Mouse (Mus musculus) limb, embryonic 13.5 days (tissue): ENCODE results near the gene Cd82. TPM values are rescaled to one million over a fixed set of nuclear protein-coding genes. Genes with fewer than 3 reads are reported as not detected.
A peak's percentile ranks its signal among the peaks of the same experiment; 100 is the strongest.

Experiments used
- ATAC-seq: fragments of 200-750 bp; cut with Nextera tagmentation; 2 replicates; pipeline ENCODE4 v1.8.0; 2017; ENCODE audit warnings: low read depth, moderate number of reproducible peaks, moderate TSS enrichment; ENCODE audit not compliant: low FRiP score
- H3K27ac ChIP-seq: fragments of 300-500 bp; sonication (generic); 2 replicates; pipeline ENCODE4 v1.5.1; 2015; ENCODE audit warnings: inconsistent platforms, mild to moderate bottlenecking, moderate library complexity
- H3K27me3 ChIP-seq: fragments of 300-500 bp; sonication (generic); 2 replicates; pipeline ENCODE4 v1.6.1; 2015; ENCODE audit warnings: mild to moderate bottlenecking, inconsistent platforms
- H3K36me3 ChIP-seq: fragments of 300-500 bp; sonication (generic); 2 replicates; pipeline ENCODE4 v1.6.1; 2015; ENCODE audit warnings: inconsistent platforms, mild to moderate bottlenecking, moderate library complexity
- H3K4me1 ChIP-seq: fragments of 300-500 bp; sonication (generic); 2 replicates; pipeline ENCODE4 v1.6.1; 2015; ENCODE audit warnings: inconsistent platforms
- H3K4me2 ChIP-seq: fragments of 300-500 bp; sonication (generic); replicated peaks from 2 replicates; pipeline ENCODE4 v1.6.1; 2015; ENCODE audit warnings: inconsistent platforms, mild to moderate bottlenecking, moderate library complexity
- H3K4me3 ChIP-seq: fragments of 300-500 bp; sonication (generic); 2 replicates; pipeline ENCODE4 v1.5.1; 2015; ENCODE audit warnings: moderate library complexity, mild to moderate bottlenecking, inconsistent platforms
- H3K9ac ChIP-seq: fragments of 300-500 bp; sonication (generic); 2 replicates; pipeline ENCODE4 v1.6.1; 2015; ENCODE audit warnings: mild to moderate bottlenecking, inconsistent platforms
- H3K9me3 ChIP-seq: fragments of 300-500 bp; sonication (generic); 2 replicates; pipeline ENCODE4 v1.6.1; 2016; ENCODE audit warnings: inconsistent platforms
- WGBS: fragments of 180-500 bp; shearing (Covaris S2); methylation state at CpG from one replicate; pipeline ENCODE4 v1.1.7; 2015; 5-methylcytosine and 5-hydroxymethylcytosine counted together
- polyA plus RNA-seq: library from polyadenylated mRNA; unstranded; fragments of >200 nt; fragmentation: Nextera tagmentation; extraction: Ambion mirVana; gene quantifications from 2 replicates; pipeline ENCODE4 v1.2.1, GENCODE M21; 2015

Cd82 gene
- polyA plus RNA-seq, 1 experiment from 2014 or later, result 29.5 TPM

DNA sequence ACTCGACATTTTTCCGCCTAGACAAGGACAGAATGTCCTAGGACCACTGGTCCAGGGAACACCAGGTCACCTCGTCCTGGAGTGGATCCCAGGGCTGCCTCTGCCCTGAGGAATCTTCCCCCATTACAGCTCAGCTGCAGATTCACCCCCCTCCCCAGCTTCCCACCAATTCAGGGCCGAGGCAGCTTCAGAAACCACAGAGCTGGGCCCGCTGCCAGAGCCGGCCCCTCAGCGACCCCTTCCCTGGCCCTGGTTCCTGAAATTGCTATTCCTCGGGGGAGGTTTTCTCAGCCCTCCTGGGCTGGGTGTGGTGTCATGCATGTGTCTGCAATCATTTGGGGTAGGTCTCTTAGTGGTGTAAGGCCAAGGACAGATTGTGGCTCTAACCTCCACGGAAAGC lies 22.5 kb upstream of the Cd82 start:
- no peak for ATAC-seq
- Histone ChIP-seq H3K27ac (no peak overlapping the region), H3K9ac (peak overlapping the region; percentile 13; the same call in 1 of the 2 replicates)

DNA sequence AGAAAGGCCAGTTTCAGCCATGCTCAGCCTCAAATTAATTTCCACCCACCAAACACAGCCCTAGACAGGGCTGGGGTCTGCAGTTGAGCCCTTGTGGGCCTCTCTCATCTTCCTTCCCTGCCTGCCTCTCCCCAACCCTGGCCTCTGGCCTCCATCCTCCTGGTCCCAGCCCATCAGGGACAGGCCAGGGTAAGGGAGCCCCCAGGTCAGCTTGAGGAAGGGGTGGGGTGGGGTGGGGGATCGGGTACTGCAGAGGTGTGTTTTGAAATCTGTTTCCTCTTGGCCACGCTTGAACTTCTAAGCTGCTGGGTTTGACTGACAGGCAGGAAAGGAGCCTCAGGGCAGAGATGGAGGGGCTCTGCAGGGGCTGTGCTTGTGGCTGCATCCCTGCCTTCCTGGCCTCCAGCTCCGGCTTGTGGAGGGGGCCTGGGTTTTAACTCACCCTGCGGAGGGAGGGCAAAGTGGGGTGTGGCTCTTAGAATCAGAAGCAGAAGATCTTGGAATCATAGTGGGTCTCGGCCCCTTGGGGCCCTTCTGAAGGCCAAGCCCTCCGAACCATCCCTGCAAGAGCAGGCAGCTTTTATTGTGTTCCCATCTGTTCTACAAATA lies 19.2 kb upstream of the Cd82 start:
- Histone ChIP-seq H3K36me3 (no peaks in the 10 kb centered on the region), H3K27me3 (peaks cover 30% of the 10 kb centered on the region), H3K27ac (no peak overlapping the region), H3K4me2 (no peak overlapping the region), H3K4me1 (peaks cover 19% of the 10 kb centered on the region), H3K4me3 (no peak overlapping the region), H3K9me3 (no peaks in the 10 kb centered on the region), H3K9ac (no peak overlapping the region)
- no peak for ATAC-seq
- 16% methylated on average over 6 of the region's 6 CpGs for WGBS

More for the DNA sequence above, 22.5 kb upstream of the Cd82 start:
- Histone ChIP-seq H3K4me1 (peaks cover 20% of the 10 kb centered on the region), H3K4me2 (no peak overlapping the region), H3K36me3 (no peaks in the 10 kb centered on the region), H3K4me3 (no peak overlapping the region), H3K27me3 (peaks cover 42% of the 10 kb centered on the region), H3K9me3 (no peaks in the 10 kb centered on the region)
- 39% methylated on average over 9 of the region's 9 CpGs for WGBS

DNA sequence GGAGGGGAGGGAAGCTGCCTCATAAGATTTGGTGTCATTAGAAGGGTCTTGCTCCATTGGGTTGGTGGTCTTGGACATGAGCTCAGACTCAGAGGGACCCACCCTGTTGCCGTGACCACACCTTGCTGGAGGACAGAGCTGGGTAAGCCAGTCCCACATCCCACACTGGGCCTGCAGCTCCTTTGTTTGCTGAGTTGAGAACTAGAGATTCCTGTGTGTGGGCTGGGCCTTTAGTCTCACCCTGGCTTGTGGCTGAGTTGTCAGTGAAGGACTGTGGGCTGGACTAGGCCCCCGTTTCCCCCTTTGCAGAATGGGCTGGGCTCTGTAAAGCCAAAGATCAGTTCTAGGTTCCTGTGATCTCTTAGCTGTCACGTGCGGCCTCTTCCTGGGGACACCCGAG lies 15.8 kb upstream of the Cd82 start:
- no peak overlapping the region for H3K27ac ChIP-seq
- H3K27me3 ChIP-seq, result peaks cover 45% of the 10 kb centered on the region
- H3K36me3 ChIP-seq, result no peaks in the 10 kb centered on the region
- no peak overlapping the region for H3K4me2 ChIP-seq
- H3K9ac ChIP-seq, result no peak overlapping the region
- H3K9me3 ChIP-seq, result no peaks in the 10 kb centered on the region
- WGBS, result 82% methylated on average over 5 of the region's 5 CpGs
- peaks cover 13% of the 10 kb centered on the region for H3K4me1 ChIP-seq
- no peak overlapping the region for H3K4me3 ChIP-seq
- ATAC-seq, result no peak

DNA sequence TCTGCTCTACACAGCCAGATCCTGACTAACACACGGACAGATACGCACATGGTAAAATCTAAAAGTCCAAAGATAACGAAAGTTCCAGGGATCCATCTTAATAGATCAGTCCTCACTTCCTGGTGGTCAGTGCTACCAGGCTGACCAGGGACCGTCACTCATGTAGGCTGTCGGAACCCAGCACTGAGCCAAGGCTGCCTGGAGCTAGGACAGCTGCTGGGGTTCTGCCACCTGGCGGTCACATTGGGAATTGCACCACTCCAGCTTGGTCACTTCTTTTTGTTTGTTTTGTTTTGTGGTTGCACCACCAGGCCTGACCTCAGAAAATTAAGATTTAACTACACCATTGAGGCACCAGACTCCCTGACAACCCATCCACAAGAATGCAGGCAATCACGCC lies 14.6 kb upstream of the Cd82 start:
- Histone ChIP-seq H3K27ac (no peak overlapping the region), H3K9ac (no peak overlapping the region), H3K9me3 (no peaks in the 10 kb centered on the region), H3K27me3 (peaks cover 44% of the 10 kb centered on the region), H3K36me3 (no peaks in the 10 kb centered on the region), H3K4me3 (no peak overlapping the region), H3K4me2 (no peak overlapping the region), H3K4me1 (peaks cover 10% of the 10 kb centered on the region)
- 47% methylated on average over 7 of the region's 7 CpGs for WGBS
- no peak for ATAC-seq

DNA sequence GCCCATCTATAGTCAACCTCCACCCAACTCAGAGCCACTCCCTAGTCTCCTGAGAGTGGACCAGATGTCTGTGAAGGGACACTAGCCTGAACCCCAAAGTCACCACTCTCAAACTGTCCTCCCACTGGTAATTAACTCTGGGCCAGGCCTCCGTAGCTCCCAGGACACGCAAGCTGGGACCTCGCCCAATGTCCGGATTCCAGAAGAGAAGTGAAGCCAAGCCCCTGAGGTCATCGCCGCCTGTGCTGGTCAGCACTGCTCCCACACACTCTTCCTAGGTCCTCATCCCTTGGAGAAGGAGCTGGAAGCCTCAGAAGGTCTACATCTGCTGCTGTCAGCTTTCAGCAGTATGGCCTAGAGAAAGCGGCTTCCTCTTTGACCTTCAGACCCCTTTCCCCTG lies 13.5 kb upstream of the Cd82 start:
- ATAC-seq, result no peak
- no peak overlapping the region for H3K4me3 ChIP-seq
- no peak overlapping the region for H3K9ac ChIP-seq
- H3K4me1 ChIP-seq, result peaks cover 2% of the 10 kb centered on the region; the same call in 1 of the 2 replicates
- H3K4me2 ChIP-seq, result no peak overlapping the region
- no peaks in the 10 kb centered on the region for H3K9me3 ChIP-seq
- WGBS, result 93% methylated on average over 7 of the region's 7 CpGs
- H3K27me3 ChIP-seq, result peaks cover 36% of the 10 kb centered on the region
- no peaks in the 10 kb centered on the region for H3K36me3 ChIP-seq
- no peak overlapping the region for H3K27ac ChIP-seq

DNA sequence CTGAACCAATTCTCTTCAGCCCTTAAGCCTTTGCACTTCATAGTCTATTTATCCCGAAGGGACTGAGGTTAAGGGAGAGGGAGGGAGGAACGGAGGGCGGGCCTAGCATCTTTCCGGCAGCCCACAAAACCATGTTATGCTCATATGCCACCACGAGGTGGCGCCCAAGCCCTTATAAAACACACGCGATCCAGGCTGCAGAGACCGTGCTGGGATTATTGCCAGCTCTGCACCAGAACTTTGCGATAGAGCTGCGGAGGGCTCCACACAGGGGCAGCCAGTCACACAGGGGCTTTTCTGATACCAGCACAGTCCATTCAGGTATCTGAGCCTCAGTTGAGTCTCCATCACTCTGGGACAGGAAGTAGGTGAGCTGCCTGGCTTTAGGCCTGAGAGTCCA lies 12.1 kb upstream of the Cd82 start:
- Histone ChIP-seq H3K9me3 (no peaks in the 10 kb centered on the region), H3K4me1 (peaks cover 14% of the 10 kb centered on the region), H3K4me3 (no peak overlapping the region), H3K4me2 (no peak overlapping the region), H3K27ac (no peak overlapping the region), H3K9ac (no peak overlapping the region), H3K36me3 (no peaks in the 10 kb centered on the region), H3K27me3 (peaks cover 30% of the 10 kb centered on the region)
- peak; percentile 37 for ATAC-seq
- 1% methylated on average over 11 of the region's 11 CpGs for WGBS

DNA sequence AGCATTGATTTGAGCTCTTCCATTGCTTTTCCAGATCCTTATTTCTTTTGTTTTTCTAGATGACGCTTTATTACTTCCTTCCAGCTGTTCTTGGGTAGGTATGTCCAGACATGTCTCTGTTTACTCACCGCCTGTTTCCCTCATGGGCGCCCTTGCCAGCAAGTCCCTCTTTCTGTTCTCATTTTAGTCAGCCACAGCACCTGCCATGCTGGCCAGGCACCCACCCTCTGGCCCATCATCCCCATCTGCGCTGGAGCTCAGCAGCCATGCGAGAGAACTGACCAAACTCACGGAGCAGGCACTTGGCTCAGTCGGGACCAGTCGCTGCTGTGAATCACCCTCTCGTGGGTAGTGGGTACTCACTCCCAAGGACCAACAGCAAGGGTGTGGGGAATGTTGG lies 11.0 kb upstream of the Cd82 start:
- Histone ChIP-seq H3K9ac (no peak overlapping the region), H3K9me3 (no peaks in the 10 kb centered on the region), H3K4me1 (peaks cover 18% of the 10 kb centered on the region), H3K4me3 (no peak overlapping the region), H3K36me3 (no peaks in the 10 kb centered on the region), H3K27ac (no peak overlapping the region), H3K4me2 (no peak overlapping the region), H3K27me3 (peaks cover 28% of the 10 kb centered on the region)
- no peak for ATAC-seq
- 80% methylated on average over 9 of the region's 9 CpGs for WGBS

DNA sequence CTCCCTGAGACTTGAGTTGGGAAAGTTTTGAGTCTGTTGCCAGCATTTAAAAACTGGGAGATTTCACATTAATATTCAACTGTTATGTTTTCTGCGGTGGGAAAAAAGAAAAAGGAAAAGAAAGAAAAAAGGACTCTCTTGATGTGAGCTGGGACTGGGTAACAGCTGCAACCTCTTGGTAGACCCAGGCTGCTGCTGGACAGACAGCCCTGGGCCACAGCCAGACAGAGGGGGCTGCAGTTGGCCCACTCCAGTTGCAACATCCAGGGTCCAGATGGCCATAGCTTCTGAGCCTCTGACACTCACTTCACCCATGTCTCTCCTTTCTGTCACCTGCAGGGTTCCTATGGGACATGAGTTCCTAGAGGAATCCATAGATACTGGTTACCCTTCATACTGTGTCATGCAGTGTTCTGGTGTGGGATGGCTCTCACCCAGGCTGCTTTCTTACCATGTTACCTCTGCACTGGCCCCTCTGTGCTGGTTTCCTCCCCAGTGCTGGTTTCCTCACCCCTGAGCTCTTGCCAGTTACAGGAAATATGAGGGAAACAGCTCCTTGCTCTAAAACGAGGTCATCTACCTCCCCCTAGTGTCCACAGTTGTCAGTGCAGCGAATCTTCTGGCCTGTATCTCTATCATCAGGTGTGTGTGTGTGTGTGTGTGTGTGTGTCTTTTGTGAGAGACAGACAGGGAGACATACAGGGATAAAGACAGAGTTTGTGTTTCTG lies 8.1 kb upstream of the Cd82 start:
- Histone ChIP-seq H3K36me3 (no peaks in the 10 kb centered on the region), H3K9ac (no peak overlapping the region), H3K4me1 (peaks cover 18% of the 10 kb centered on the region), H3K9me3 (no peaks in the 10 kb centered on the region), H3K27ac (peak overlapping the region; percentile 28; the same call in 1 of the 2 replicates), H3K4me3 (no peak overlapping the region), H3K4me2 (peak overlapping the region; percentile 73), H3K27me3 (peaks cover 12% of the 10 kb centered on the region)
- peak; percentile 33; the same call in 1 of the 2 replicates for ATAC-seq
- WGBS, result 10% methylated on average over 3 of the region's 3 CpGs

DNA sequence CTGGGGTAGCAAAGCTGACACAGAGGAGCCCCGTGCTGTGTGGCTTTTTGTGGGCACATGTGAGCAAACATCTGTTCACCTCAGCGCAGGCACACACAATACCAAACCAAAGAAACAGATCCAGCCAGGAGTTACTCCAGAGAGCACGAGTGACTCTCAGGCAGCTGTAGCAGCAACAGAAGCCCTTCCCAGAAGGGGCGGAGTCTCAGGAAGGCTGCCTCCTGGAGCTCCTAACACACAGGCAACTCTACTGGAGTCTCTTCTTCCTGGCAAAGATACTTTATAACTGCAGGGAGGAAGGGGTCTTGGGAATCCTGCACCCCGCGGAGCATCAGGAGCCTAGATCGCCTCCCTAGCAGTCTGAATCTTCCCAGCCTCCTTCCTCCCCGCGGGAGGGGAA lies 7.2 kb upstream of the Cd82 start:
- H3K4me2 ChIP-seq, result peak overlapping the region; percentile 73
- H3K9ac ChIP-seq, result peak overlapping the region; percentile 64
- no peaks in the 10 kb centered on the region for H3K9me3 ChIP-seq
- WGBS, result 1% methylated on average over 9 of the region's 9 CpGs
- H3K36me3 ChIP-seq, result no peaks in the 10 kb centered on the region
- ATAC-seq, result peak; percentile 58
- 0 out of 2 replicates have a peak, but pooled peaks cover 6% of the 10 kb centered on the region for H3K27me3 ChIP-seq
- H3K27ac ChIP-seq, result no peak overlapping the region; the same call in 1 of the 2 replicates
- peak overlapping the region; percentile 41 for H3K4me3 ChIP-seq
- H3K4me1 ChIP-seq, result peaks cover 15% of the 10 kb centered on the region

DNA sequence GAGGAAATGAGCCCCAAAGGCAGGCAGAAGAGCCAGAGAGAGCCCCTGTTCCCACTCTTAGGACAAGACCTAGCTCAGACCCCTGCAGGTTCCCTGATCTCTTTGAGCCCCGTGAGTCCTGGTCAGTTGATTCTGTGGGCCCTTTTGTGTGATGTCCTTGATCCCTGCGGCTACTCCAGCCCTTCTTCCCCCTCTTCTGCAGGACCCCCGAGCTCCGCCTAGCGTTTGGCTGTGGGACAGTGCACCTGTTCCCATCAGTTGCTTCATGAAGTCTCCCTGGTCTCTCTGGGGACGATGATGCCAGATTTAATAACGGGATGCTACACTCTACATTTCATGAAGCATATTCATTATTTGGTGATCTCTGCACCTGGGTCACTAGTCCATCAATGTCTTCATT lies 6.2 kb upstream of the Cd82 start:
- 8% methylated on average over 7 of the region's 7 CpGs for WGBS
- H3K27ac ChIP-seq, result no peak overlapping the region
- H3K36me3 ChIP-seq, result no peaks in the 10 kb centered on the region
- peaks cover 15% of the 10 kb centered on the region for H3K4me1 ChIP-seq
- H3K4me2 ChIP-seq, result no peak overlapping the region
- ATAC-seq, result no peak
- H3K4me3 ChIP-seq, result no peak overlapping the region
- 0 out of 2 replicates have a peak, but pooled peaks cover 3% of the 10 kb centered on the region for H3K27me3 ChIP-seq
- no peaks in the 10 kb centered on the region for H3K9me3 ChIP-seq
- H3K9ac ChIP-seq, result no peak overlapping the region

DNA sequence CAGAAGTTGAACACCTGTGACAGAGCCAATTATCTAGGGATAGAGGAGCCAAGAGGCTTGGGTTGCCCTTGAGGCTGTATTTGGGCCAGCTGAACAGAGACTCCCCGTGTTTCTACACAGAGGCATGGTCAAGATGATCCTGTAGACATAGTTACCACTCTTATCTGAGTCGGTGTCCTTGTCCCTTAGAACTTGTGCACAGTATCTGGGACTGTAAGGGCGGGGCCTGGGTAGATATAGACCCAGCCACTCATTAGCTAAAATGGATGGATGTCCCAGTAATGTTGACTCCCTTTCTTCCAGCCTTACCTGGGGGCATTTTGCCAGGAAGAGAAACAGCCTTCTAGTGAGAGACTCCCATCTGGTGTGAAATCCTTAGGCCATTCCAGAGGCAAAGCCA lies 3.4 kb upstream of the Cd82 start:
- Histone ChIP-seq H3K27me3 (peaks cover 3% of the 10 kb centered on the region; the same call in 1 of the 2 replicates), H3K4me2 (no peak overlapping the region), H3K9ac (no peak overlapping the region), H3K36me3 (no peaks in the 10 kb centered on the region), H3K4me3 (no peak overlapping the region), H3K4me1 (peaks cover 29% of the 10 kb centered on the region), H3K9me3 (no peaks in the 10 kb centered on the region), H3K27ac (no peak overlapping the region)
- ATAC-seq, result no peak
- WGBS, result 84% methylated on average over 3 of the region's 3 CpGs

DNA sequence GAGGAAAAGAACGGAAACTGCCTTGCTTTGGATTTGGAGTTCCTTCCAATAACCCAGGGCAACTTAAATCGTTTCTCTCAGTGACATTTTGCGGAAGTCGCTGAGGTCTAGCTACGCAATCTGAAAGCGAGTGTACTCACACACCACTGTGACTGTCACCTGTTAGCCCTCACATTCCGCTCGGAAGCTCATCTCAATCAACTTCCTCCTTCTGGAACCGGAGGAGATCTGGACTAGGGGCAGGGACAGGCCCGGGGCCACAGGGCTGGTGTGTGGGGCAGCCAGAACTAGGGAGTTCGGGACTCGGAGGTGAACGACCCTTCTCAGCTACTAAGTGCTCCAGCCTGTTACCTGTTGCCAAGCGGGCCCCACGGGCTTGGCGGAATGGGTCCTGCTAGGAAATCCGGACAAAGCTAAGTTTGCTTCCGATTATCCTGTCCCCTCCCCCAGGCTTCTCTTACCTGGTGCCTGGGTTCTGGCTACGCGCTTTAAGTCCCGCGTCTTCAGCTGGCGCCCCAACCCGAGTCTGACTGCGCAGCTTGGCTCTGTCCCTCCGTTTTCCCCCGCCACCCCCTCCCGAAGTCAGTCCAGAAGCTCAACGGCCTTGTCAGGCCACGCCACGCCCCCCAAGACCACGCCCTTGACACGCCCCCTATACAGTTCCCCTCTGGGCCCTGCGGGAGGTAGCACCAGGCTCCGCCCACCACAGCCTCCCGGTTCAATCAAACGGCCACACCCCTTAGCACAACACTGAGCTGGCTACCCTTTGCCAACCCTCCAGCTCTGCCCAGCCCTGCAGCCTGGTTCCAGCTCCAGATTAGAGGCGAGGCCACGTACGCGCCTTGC lies 848 bp downstream of the Cd82 start:
- Histone ChIP-seq H3K4me3 (peak overlapping the region; percentile 54), H3K4me1 (peaks cover 28% of the 10 kb centered on the region), H3K36me3 (no peaks in the 10 kb centered on the region), H3K9ac (peak overlapping the region; percentile 65), H3K4me2 (peak overlapping the region; percentile 93), H3K9me3 (no peaks in the 10 kb centered on the region), H3K27ac (no peak overlapping the region), H3K27me3 (peaks cover 9% of the 10 kb centered on the region; the same call in 1 of the 2 replicates)
- 2% methylated on average over 40 of the region's 41 CpGs for WGBS
- ATAC-seq, result peak; percentile 92
